Mouse (Mus musculus) ovary, adult 18-20 months (tissue): ENCODE measurements around the gene Pou2f2.
A peak's percentile ranks its signal among the peaks of the same experiment; 100 is the strongest.

ENCODE experiments used
- DNase-seq: peaks from one replicate; pipeline ENCODE4 v3.0.0; 2022; ENCODE audit warnings: low spot score, mixed read lengths

Pou2f2 gene

DNA sequence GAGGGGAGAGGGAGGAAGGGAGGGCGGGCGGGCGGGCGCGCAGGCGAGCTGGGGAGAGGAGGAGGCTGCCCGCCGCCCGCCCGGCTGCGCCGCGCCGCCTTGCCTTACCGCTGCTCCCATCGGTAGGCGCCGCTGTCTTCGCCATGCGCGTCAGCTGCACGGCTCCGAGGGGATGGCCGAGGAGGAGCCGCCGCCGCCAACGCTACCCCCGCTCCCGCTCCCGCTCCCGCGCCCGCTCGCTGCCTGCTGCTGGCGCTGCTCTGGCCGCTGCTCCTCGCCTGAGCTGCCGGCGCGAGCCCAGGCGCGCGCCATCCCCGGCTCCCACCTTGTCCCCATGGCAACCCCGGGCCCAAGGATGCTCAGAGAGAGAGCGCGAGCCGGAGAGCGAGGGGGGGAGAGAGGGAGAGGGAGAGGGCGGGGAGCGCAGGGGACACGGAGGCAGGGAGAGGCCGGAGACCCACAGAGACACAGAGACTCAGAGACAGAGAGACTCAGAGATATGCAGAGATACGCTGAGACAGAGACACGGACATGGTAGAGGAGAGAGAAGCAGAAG lies at the start of gene Pou2f2:
Gene Pou2f2 (minus strand): TSS at position 121 of the 556 bp plus-strand sequence.
- peak; percentile 58 for DNase-seq

DNA sequence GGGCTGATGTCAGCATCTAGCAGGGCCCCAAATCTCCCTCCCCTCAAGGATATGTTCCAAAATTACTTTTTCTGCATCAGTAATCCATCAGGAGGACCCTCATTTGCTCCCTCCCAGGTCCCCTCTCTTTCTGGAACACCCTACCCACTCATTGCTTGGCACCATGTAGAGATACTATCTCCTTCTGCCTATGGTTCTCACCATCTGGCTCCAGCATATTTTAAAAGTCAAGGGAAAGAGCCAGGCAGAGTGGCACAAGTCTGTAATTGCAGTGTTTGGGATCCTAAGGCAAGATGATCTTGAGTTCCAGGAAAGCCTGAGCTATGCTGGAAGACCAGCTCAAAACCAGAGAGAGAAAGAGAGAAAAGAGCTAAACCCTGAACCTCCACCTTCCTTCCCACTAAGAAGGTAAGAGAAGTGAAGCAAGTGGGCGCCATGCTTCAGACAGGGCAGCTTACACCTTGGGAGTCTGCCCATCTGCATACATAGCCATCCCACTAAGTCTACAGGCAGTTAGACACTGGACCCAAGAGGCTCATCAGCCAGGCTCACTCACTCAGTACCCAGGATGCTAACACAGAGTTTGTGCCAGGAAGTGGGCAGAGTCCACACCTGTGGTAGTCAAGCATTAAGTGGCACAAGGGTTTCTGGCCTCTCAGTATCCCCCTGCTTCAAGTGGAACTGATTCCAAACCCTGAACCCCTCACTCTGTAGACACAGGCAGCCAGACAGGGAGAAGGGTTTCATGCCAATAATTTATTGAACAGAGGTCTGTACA lies 48.2 kb upstream of the Pou2f2 start:
- no peak for DNase-seq

DNA sequence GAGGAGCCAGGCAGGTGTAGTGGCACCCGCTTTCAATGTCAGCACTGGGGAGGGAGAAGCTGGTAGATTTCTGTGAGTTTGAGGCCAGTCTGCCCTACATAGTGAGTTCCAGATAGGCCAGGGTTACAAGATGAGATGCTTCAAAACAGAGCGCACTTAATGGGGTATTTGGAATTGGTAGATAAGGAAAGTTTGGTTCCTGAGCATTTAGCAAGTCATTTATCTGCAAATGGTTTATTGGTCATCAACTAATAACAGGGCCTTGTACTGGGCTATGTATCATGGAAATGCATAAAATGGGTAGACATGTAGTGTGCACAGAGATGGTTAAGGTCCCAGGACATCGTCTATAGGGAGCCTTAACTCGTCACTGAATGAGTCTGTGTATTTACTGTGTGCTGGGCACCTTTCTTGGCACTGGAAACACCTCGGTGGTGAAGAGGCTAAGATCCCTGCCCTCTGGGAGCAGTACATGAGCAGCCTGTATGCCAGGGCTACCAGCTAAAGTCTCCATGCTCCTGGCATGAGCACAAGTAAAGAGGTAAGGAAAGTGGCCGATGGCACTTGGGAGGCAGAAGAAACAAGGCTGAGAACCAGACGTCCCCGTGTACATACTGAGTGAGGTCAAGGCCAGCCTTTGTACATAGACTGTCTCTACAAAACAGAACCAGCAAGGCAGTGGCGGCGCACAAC lies 42.9 kb upstream of the Pou2f2 start:
- no peak for DNase-seq

DNA sequence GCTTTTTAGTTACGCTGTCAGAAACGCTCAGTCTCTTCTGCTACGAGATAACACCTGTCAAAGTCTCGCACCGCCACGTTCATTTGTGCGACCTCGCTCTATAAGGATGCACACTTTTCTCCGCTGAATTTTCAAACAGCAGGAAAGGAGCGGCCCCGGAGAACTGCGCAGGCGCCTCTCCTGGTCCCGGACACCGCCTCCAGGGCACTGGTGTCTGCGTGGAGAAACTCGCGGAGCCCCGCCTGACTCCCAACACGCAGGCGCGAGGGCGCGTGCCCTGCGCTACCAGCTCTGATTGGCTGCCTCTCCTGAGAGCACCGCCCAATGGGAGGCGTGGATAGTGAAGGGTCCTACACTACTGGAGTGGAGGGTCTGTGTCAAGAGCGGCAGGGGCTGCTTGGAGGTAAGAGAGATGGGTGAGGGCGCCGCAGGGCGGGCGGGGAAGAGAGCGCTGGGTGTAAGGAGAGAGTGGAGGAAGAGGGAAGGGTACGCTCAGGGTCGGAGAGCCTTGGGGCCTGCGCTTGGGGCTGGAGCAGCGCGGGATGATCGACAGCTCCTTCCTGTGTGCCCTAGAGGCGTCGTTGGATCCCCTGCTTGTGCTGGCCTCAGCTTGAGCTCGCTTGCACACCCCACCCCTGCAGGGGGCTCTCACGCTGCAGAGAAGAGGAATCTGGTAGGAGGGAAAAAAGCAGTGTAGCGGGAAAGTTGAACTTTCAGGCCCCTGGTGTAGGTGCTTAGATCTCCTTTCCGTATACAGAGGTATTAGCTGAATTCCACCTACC lies 41.8 kb upstream of the Pou2f2 start, which contains the start of gene Zfp526:
Gene Zfp526 (plus strand): TSS at position 324 of the 782 bp plus-strand sequence.
- DNase-seq: peak; percentile 98

DNA sequence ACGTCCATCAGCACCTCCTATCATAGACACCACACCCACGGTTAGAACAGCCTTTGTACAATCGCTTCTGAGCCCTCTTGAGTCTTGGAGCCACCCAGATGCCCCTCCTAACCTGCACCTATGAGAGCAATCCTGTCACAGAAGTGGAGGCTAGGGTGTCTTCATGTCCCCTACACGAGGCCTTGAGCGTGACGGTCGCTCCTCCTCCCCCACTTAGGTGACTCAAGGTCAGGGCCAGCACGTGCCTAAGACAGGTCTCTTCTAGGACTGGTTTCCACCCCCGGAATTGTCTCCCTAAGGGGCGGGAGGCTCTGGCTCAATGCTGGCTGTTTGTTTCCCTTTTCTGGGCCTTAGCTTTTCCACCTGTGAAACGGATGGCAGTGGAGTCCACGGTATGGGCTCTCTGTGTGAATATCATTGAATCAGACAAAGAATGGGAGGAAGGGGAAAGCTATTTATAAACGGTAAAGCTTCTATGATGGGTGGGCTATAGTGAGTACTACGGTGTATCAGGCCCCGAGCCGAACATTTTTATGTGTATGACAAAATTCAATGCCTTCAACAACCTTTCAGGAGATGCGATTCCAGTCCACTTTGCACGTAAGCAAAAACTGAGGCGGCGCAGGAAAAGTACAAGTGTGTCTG lies 41.1 kb upstream of the Pou2f2 start, which contains the start of gene Dedd2:
Gene Dedd2 (minus strand): TSS at position 159 of the 645 bp plus-strand sequence.
- no peak for DNase-seq

DNA sequence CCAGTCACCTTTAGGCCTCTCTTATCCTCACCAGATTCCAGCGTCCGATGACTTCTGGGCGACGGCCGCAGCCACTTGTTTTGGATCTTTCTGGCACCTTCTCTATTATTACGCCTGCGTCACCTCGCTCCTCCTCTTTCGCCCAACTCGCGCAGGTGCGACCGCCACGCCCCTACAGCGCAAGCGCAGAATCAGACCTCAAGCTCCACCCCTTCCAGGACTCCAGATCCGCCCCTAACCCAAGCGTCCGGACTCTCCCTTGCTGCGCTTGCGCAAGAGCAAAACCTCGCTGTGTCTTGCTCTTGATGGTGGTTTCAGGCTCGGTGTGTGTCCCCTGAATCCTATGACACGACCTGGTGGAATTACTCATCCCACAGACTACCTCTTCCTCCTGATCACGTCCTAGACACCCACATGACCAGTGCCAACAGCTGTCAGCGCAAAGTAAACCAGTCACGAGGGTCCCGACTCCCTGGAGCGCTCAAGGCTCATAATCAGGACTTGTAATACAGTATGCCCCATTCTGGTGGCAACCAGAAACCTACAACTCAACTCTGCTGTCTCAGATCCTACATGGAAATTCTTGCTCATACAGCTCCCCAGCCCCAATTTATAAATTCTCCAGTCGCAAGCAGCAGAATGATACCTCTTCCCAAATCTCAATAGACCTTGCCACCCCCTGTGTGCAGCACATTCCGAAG lies 40.4 kb upstream of the Pou2f2 start:
- peak; percentile 94 for DNase-seq

DNA sequence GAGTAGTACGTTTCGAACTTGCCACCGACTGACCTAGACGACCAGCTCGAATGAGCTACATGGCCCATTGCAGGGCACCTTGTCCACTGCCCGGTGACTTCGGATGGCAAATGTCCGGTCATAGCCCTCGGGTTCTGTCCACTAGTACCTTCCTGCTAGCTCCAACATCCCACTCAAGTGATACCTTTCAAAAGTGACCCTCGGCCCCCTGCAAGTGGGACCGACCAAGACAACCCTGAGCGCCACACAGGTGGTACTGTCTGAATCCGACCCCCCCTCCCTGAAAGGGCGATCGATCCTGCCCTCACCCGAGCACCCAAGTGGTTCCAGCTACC lies 39.9 kb upstream of the Pou2f2 start:
- no peak for DNase-seq

DNA sequence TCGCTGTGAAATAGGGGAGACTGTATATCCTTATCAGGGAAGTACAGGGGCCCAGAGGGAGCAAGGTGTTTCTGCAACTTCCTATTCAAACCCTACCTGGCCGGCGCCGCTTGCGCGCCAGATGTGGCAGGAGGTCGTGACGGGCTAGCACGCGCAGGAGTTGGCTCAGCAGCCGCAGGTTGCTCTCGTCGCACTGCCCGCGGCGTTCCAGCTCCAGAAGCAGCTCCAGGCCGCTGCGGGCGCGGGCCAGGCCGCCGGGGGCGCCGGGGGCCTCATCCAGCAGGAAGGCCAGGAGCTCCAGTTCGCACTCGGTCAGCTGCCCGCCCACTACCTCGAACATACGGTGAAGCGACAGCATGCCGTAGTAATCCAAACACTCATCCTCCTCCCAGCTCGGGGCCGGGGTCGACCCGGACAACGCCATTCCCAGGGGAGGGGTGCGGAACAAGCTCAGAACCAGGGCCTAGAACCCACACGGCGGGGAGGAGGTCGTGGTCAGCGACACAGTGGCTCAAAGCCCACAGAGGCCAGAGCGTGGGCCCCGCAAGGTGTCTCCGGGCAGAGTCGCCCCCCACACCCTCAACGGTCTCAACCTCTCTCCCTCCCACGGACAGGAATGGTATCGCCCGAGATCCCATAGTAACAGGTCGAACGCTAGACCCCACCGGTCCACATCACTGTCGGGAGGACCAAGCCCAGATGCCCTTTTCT lies 39.3 kb upstream of the Pou2f2 start:
- no peak for DNase-seq

DNA sequence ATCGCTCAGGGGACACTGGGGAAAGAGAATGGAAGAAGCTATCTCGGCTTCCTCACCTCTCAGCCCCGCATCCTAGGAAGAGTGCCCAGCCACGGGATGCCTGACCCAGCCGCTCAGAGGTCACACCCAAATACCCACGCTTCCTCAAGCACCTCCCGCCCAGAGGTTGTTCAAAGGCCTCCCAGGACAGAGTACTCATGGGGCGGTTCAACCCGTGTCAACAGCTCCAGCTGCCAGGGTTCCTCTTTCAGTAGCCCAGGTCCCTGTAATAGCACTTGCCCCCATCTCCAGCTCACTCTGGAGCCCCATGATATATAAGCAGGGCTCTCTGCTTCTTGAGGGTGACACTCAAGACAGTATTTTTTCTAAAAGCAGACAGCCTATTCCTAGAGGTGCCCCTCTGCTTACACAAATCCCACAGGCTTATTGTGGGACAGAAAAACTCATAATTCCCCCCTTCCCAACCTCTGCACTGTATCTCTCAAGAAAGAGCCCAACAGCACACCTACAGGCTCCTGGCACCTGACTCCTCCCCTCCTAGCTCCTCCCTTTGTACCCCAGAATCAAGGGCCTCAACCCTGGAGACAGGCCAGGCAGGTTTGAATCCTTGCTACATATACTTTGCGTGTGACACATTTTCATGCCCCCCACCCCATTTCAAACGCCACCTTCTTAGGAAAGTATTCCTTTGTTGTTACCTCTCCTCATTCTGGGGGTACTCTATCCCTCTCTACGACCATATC lies 38.3 kb upstream of the Pou2f2 start:
- DNase-seq: no peak

DNA sequence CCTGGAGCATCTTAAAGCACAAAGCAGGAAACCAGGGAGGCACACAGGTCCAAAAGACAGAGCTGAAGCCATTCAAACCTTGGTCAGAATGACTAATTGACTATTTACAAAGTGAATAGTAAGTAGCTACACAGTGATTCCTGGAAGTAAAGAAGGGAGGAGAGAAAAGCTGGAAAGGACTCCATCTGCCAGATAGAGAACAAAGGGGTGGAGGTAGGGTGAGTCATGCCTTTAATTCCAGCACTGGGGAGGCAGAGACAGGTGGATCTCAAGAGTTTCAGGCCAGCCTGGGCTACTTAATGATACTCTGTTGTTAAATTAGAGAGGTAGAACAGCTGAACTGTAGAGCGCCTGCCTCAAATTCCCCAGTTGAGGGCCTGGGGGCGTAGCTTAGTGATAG lies 34.6 kb upstream of the Pou2f2 start:
- DNase-seq: no peak

DNA sequence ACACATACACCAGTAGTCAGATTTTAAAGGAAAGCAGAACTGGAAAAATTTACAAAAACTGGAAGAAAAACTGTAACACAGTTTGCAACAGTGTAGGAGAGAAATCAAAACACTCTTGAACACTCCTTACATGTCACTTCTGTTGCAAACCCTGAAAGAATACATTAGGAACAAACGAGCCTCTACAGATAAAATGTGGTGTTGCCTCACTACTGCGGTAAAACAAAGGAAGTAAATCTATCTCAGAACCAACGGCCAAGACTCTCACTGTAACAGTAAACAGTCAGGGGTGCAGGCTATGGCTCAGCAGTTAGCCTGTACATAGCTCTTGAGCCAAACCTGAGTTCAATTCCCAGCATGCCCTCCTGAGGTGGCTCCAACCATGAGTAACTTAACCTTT lies 33.6 kb upstream of the Pou2f2 start:
- DNase-seq: no peak

DNA sequence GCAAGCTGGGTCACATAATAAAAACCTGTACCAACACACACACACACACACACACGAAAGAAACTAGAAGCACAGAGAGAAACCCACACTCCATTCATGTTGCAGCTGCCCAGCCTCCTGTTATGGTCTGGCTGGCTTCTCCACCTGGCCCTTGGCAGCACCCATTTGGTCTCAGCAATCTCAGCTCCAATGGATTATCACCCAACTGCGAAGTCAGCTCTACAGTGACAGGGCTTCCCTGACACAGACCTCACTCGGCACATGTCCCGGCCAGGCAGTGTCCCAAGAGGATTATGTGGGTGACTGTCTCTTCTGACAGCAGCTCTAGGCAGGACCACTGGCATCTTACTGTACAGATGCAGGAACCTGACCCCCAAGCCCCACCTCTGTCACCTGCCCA lies 31.0 kb upstream of the Pou2f2 start:
- DNase-seq: no peak

DNA sequence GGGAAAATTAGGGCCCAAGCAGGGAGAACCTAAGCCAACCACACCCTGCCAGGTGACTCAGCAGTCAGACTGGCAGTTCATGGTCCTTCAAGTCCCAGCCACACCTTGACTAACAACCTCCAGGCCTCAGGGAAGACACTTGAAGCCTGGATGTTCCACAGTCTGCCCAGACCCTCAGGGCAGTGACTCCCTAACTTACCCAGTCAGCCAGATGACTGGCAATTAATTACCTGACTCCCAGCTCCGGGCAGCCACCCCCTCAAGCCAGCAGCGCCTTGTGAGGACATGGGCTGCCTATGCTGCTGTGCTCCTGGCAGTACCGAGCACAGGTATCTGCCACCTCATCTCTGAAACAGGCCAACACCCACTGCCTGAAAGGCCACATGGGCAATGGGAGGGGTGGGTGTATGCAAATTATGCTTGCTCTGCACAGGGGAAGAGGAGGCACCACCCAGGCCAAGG lies 29.7 kb upstream of the Pou2f2 start:
- DNase-seq: no peak

DNA sequence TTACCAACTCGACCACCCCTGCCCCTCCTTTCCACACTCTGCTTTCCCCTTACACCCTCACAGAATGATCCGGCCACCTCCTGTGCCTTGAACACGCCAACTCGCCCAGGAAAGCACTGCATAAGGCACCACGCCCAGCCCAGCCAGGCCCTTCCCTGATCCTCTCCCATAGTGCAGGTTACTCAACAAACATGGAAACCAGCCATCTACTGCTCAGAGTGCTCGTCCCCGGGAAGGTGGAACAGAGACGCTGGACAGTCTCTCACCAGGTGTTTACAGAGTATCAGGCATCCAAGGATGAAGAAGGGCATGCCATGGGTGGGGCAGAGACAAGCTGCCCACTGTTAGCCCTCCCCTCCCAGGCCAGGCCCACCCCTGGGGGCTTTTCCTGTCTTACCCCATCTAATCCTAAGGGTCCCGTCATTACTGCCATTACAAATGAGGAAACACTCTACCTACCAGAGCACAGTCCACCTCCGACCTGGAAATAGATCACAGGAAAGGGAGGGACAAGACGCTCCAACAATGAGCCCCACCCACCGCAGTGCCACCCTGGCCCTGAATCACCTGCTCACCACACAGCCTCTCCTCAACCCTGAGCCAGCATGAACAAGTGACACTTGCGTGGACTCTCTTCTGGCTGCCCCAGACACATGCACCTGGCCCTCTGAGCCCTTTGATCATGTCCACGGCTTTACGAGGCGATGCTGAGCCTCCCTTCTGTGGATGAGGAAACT lies 26.7 kb upstream of the Pou2f2 start:
- DNase-seq: no peak

DNA sequence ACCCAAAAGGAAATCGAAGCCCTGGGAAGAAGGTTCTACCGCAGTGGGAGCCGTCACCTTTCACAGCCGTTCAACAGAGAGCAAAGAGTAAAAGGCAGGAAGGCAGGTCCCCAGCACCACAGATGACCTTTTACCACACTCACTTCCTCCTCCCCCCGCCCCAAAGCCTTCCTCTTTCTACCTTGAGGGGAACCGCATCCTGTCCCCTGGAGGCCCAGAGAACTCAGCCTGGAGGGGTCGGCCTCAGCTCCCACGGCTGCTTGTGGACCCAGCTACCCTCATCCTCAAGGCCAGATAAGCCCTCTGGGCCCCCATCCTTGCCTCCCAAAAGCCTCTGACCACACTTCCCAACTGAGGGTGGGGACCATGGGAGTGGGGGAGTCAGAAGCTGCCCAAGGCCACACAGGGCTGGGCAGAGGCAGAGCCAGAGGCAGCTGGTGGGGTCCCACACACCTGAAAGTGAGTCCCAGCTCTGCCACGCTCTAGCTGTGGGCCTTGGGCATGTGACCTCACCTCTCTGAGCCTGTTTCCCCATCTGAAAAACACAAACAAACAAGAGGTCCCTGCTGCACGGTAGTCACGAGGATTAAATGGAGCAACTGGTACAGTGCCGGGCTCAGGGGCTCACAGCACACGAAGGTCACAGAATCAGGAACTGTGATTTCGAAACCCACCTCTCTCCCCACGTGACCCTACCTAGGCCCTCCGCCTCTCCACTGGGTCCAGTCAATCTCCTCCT lies 26.0 kb upstream of the Pou2f2 start:
- no peak for DNase-seq

DNA sequence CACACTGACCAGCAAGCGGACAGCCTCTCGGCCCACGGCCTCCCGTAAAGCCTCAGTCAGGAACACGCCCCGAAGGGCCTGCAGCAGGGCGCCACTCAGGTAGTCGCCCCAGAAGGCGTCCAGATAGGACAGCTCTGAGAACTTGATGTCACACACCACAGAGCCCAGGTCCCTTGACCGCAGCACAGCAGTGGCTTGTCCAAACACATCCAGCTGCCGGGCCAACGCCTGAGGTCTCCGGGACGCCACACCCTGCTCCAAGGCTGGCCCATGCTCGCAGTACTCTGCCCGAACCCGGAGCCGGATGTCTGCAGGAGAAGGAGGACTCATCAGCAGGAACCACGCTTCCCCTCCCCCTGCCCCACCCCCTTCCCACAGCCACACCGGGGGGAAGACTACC lies 24.1 kb upstream of the Pou2f2 start:
- no peak for DNase-seq

DNA sequence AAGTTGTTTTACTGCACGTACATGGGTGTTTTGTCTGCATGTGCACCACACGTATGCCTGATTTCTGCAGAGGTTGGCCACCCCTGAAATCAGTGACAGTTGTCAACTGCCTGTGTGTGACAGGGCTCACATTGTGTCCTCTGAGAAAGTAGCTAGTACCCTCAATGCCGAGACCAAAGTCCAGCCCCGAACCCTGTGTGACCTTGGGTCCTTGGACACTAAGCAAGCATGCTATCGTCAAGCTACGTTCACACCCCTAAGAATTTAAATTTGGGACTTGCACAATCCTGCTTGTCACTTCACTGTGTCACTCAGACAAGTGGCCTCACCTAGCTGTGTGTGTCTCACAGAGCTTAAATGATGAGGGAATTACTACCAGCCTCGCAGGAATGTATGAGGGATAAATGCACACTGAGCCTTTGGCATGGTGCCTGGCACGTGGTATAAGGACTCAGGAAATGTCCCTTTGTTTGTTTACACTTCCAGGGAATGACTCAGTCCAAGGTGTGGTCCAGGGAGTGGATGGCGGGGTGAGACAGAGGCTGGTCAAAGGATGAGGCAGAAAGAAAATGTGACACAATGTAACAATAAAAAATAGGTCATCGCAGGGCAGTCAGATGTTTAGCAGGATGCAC lies 18.0 kb upstream of the Pou2f2 start:
- DNase-seq: no peak

DNA sequence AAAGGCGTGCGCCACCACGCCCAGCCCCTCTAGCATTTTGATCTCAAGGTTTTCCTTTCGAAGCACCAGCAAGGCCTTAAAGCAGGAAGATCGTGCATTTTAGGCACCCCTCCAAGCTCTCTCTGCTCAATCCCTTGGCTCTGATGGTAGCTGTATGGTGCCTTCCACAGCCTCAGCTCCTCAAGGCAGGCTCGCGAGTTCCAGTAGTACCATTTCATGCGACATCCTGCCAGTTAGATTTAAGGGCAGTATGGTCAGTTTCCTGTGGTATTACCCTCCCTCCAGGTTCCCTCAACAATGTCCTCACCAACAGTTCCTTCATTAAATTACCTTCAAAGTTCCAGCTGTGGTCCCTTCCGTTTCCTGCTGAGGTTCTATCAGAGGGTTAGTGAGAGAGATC lies 16.6 kb upstream of the Pou2f2 start:
- no peak for DNase-seq
